Mouse (Mus musculus) frontal cortex, adult (tissue): ENCODE measurements around the gene Tmpo.
"Not testable (repeated sequence)": the region's sequence is repeated elsewhere in the genome, so short reads cannot be mapped to it uniquely, and the experiment has no call there.

Source experiments
- ATAC-seq: cut with Nextera tagmentation; 2 replicates; pipeline ENCODE4 v1.9.2; 2017; ENCODE audit warnings: mild to moderate bottlenecking, moderate library complexity, mixed read lengths; ENCODE audit not compliant: low TSS enrichment

Gene Tmpo

GRCm38 (mm10) chr10:91185721-91186120, 4.6 kb upstream of the Tmpo start:
- ATAC-seq = no peak

GRCm38 (mm10) chr10:91184893-91185292, 3.8 kb upstream of the Tmpo start:
- ATAC-seq = not testable (repeated sequence)

- no peak for ATAC-seq
Measured at GRCm38 (mm10) chr10:91183316-91183715, 2.2 kb upstream of the Tmpo start.

GRCm38 (mm10) chr10:91182291-91182990, 1.3 kb upstream of the Tmpo start:
- ATAC-seq = peak; percentile 58

GRCm38 (mm10) chr10:91181461-91182288, 560 bp upstream of the Tmpo start:
- ATAC-seq = peak; percentile 72

- ATAC-seq = no peak
Measured at GRCm38 (mm10) chr10:91180301-91180700, 814 bp downstream of the Tmpo start.

GRCm38 (mm10) chr10:91179834-91180233, 1.3 kb downstream of the Tmpo start:
- ATAC-seq = no peak

GRCm38 (mm10) chr10:91177201-91177600, 3.9 kb downstream of the Tmpo start:
- ATAC-seq = no peak

- no peak for ATAC-seq
Measured at GRCm38 (mm10) chr10:91172329-91173100, 8.6 kb downstream of the Tmpo start.

GRCm38 (mm10) chr10:91171455-91172328, 9.4 kb downstream of the Tmpo start:
- ATAC-seq = peak; percentile 89

- peak; percentile 73 for ATAC-seq
Measured at GRCm38 (mm10) chr10:91171041-91171440, 10.1 kb downstream of the Tmpo start.

- ATAC-seq = peak; percentile 56
Measured at GRCm38 (mm10) chr10:91170143-91170941, 10.8 kb downstream of the Tmpo start.

- ATAC-seq = no peak
Measured at GRCm38 (mm10) chr10:91169414-91170065, 11.6 kb downstream of the Tmpo start.

- no peak for ATAC-seq
Measured at GRCm38 (mm10) chr10:91167352-91167751, 13.8 kb downstream of the Tmpo start.

- ATAC-seq = peak; percentile 46; the same call in 1 of the 2 replicates
Measured at GRCm38 (mm10) chr10:91166890-91167289, 14.2 kb downstream of the Tmpo start.

GRCm38 (mm10) chr10:91165850-91166249, 15.3 kb downstream of the Tmpo start:
- ATAC-seq = no peak

- ATAC-seq = no peak
Measured at GRCm38 (mm10) chr10:91164491-91164890, 16.6 kb downstream of the Tmpo start.

GRCm38 (mm10) chr10:91162511-91163163, 18.5 kb downstream of the Tmpo start:
- ATAC-seq = no peak

- peak; percentile 78 for ATAC-seq
Measured at GRCm38 (mm10) chr10:91162077-91162476, 19.0 kb downstream of the Tmpo start.
